Mouse (Mus musculus): ENCODE data around the gene Slc38a6. TPM values are rescaled to one million over a fixed set of nuclear protein-coding genes. Genes with fewer than 3 reads are reported as not detected.

Gene Slc38a6
- polyA plus RNA-seq, 1 experiment from 2014 or later: 5.5 TPM

GRCm38 (mm10) chr12:73344300-73344699, 57.7 kb downstream of the Slc38a6 start:
- no peaks in the 10 kb centered on the region for H3K27me3 ChIP-seq (replicated peaks; ENCODE audit: control insufficient read depth, insufficient read depth, low read length)
- no peak overlapping the region for H3K4me2 ChIP-seq
- H3K4me3 ChIP-seq (ENCODE audit: low read depth, low read length): no peak overlapping the region
- H3K27ac ChIP-seq (ENCODE audit: low read depth, low read length): no peak overlapping the region
- no peak overlapping the region for H3K9ac ChIP-seq (ENCODE audit: low read depth, low read length)
- H3K4me1 ChIP-seq (replicated peaks; ENCODE audit: control insufficient read depth, insufficient read depth, low read length): peaks cover 13% of the 10 kb centered on the region
- no peak for DNase-seq (ENCODE audit: low spot score)
- peaks cover 3% of the 10 kb centered on the region; the same call in 1 of the 2 replicates for H3K36me3 ChIP-seq (ENCODE audit: control insufficient read depth, insufficient read depth, low read length)
- no peaks in the 10 kb centered on the region for H3K9me3 ChIP-seq (ENCODE audit: control insufficient read depth, low read length)
- no peak for ATAC-seq (replicated peaks; ENCODE audit: low FRiP score)
- WGBS: 93% methylated on average over 4 of the region's 4 CpGs

DNA sequence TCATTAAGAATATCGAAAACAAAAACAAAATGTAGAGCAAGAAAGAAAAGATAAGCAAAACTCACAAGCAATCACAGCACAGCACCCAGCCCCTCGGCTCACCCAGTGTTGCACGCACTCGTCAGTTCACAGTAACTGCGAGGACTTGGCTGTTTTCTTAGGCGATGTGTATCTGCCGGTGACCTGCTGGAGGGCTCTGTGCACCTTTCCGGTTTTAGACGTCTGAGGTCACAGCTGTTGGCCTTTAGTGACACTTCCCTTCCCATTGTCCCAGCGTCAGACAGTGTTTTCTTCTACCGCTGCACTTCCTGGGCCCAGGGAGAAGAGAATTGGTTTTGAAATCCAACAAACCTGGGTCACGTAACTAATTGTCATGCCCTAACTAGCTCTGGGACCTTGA, 58.6 kb downstream of the Slc38a6 start:
- no peak overlapping the region for H3K4me2 ChIP-seq
- ATAC-seq (replicated peaks; ENCODE audit: low FRiP score) (no peak), DNase-seq (ENCODE audit: low spot score) (no peak)
- no peaks in the 10 kb centered on the region for H3K27me3 ChIP-seq (replicated peaks; ENCODE audit: control insufficient read depth, insufficient read depth, low read length)
- H3K4me1 ChIP-seq (replicated peaks; ENCODE audit: control insufficient read depth, insufficient read depth, low read length): peaks cover 13% of the 10 kb centered on the region
- H3K27ac ChIP-seq (ENCODE audit: low read depth, low read length): no peak overlapping the region
- H3K36me3 ChIP-seq (ENCODE audit: control insufficient read depth, insufficient read depth, low read length): peaks cover 3% of the 10 kb centered on the region; the same call in 1 of the 2 replicates
- H3K9me3 ChIP-seq (ENCODE audit: control insufficient read depth, low read length): no peaks in the 10 kb centered on the region
- WGBS: 69% methylated on average over 12 of the region's 12 CpGs
- no peak overlapping the region for H3K4me3 ChIP-seq (ENCODE audit: low read depth, low read length)
- H3K9ac ChIP-seq (ENCODE audit: low read depth, low read length): no peak overlapping the region

GRCm38 (mm10) chr12:73347202-73347601, 60.6 kb downstream of the Slc38a6 start:
- Histone ChIP-seq H3K9ac (ENCODE audit: low read depth, low read length) (no peak overlapping the region), H3K4me2 (no peak overlapping the region), H3K27me3 (replicated peaks; ENCODE audit: control insufficient read depth, insufficient read depth, low read length) (no peaks in the 10 kb centered on the region), H3K4me1 (replicated peaks; ENCODE audit: control insufficient read depth, insufficient read depth, low read length) (peaks cover 3% of the 10 kb centered on the region; the same call in 1 of the 2 replicates), H3K9me3 (ENCODE audit: control insufficient read depth, low read length) (no peaks in the 10 kb centered on the region), H3K4me3 (ENCODE audit: low read depth, low read length) (no peak overlapping the region), H3K36me3 (ENCODE audit: control insufficient read depth, insufficient read depth, low read length) (peaks cover 3% of the 10 kb centered on the region; the same call in 1 of the 2 replicates), H3K27ac (ENCODE audit: low read depth, low read length) (no peak overlapping the region)
- no peak for DNase-seq (ENCODE audit: low spot score)
- ATAC-seq (replicated peaks; ENCODE audit: low FRiP score): no peak
- WGBS: 76% methylated on average over 7 of the region's 7 CpGs

GRCm38 (mm10) chr12:73350466-73350865, 63.9 kb downstream of the Slc38a6 start:
- no peak for ATAC-seq (replicated peaks; ENCODE audit: low FRiP score)
- no peaks in the 10 kb centered on the region for H3K4me1 ChIP-seq (replicated peaks; ENCODE audit: control insufficient read depth, insufficient read depth, low read length)
- no peak overlapping the region for H3K4me2 ChIP-seq
- H3K4me3 ChIP-seq (ENCODE audit: low read depth, low read length): no peak overlapping the region
- 74% methylated on average over 7 of the region's 7 CpGs for WGBS
- no peak for DNase-seq (ENCODE audit: low spot score)
- H3K27ac ChIP-seq (ENCODE audit: low read depth, low read length): no peak overlapping the region
- H3K9ac ChIP-seq (ENCODE audit: low read depth, low read length): no peak overlapping the region
- H3K9me3 ChIP-seq (ENCODE audit: control insufficient read depth, low read length): no peaks in the 10 kb centered on the region
- no peaks in the 10 kb centered on the region for H3K27me3 ChIP-seq (replicated peaks; ENCODE audit: control insufficient read depth, insufficient read depth, low read length)
- no peaks in the 10 kb centered on the region for H3K36me3 ChIP-seq (ENCODE audit: control insufficient read depth, insufficient read depth, low read length)

DNA sequence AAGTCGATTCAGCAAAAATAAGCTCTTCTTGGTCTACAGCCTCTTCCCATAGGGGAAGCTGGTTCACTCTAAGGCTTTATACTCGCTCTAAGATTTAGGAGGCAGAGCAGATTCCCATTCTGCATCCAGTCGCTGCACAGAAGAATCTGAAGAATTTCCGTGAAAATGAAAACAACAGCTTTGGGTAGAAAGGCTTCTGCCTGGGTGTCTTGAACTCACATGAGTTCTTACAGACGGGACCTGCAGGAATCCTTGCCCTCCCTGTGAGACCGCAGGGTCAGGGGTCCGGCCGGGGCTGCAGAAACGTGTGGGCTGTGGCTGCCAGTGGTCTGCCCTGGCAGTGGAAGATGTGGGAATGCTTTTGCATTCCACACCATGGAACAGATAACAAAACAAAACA, 64.4 kb downstream of the Slc38a6 start:
- Histone ChIP-seq H3K27ac (ENCODE audit: low read depth, low read length) (no peak overlapping the region), H3K27me3 (replicated peaks; ENCODE audit: control insufficient read depth, insufficient read depth, low read length) (no peaks in the 10 kb centered on the region), H3K4me2 (no peak overlapping the region), H3K36me3 (ENCODE audit: control insufficient read depth, insufficient read depth, low read length) (no peaks in the 10 kb centered on the region), H3K9ac (ENCODE audit: low read depth, low read length) (no peak overlapping the region), H3K4me1 (replicated peaks; ENCODE audit: control insufficient read depth, insufficient read depth, low read length) (no peaks in the 10 kb centered on the region), H3K4me3 (ENCODE audit: low read depth, low read length) (no peak overlapping the region), H3K9me3 (ENCODE audit: control insufficient read depth, low read length) (no peaks in the 10 kb centered on the region)
- no peak for ATAC-seq (replicated peaks; ENCODE audit: low FRiP score)
- 58% methylated on average over 9 of the region's 9 CpGs for WGBS
- DNase-seq (ENCODE audit: low spot score): no peak

DNA sequence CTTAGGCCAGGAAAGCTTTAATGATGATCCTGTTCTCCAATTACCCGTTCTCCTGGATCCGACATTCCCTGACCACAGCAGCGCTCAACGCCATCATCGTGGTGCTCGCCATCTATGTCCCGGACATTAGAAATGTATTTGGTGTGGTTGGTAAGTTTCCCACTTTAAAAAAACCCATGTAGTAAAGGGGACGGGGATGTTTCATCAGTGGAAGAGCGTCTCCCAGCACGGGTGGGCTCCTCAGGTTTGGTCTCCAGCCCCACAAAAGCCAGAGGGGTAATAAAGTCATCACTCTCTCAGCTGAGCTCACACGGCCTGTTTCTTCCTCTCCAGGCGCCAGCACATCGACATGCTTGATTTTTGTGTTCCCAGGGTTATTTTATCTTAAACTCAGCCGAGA, 65.2 kb downstream of the Slc38a6 start:
- no peak for ATAC-seq (replicated peaks; ENCODE audit: low FRiP score)
- Histone ChIP-seq H3K4me1 (replicated peaks; ENCODE audit: control insufficient read depth, insufficient read depth, low read length) (no peaks in the 10 kb centered on the region), H3K9me3 (ENCODE audit: control insufficient read depth, low read length) (no peaks in the 10 kb centered on the region), H3K4me2 (no peak overlapping the region), H3K9ac (ENCODE audit: low read depth, low read length) (no peak overlapping the region), H3K4me3 (ENCODE audit: low read depth, low read length) (no peak overlapping the region), H3K27me3 (replicated peaks; ENCODE audit: control insufficient read depth, insufficient read depth, low read length) (no peaks in the 10 kb centered on the region), H3K36me3 (ENCODE audit: control insufficient read depth, insufficient read depth, low read length) (no peaks in the 10 kb centered on the region), H3K27ac (ENCODE audit: low read depth, low read length) (no peak overlapping the region)
- no peak for DNase-seq (ENCODE audit: low spot score)
- WGBS: 64% methylated on average over 14 of the region's 14 CpGs

GRCm38 (mm10) chr12:73353362-73353761, 66.8 kb downstream of the Slc38a6 start:
- Histone ChIP-seq H3K4me2 (no peak overlapping the region), H3K36me3 (ENCODE audit: control insufficient read depth, insufficient read depth, low read length) (no peaks in the 10 kb centered on the region), H3K4me3 (ENCODE audit: low read depth, low read length) (no peak overlapping the region), H3K9me3 (ENCODE audit: control insufficient read depth, low read length) (no peaks in the 10 kb centered on the region), H3K4me1 (replicated peaks; ENCODE audit: control insufficient read depth, insufficient read depth, low read length) (no peaks in the 10 kb centered on the region), H3K27me3 (replicated peaks; ENCODE audit: control insufficient read depth, insufficient read depth, low read length) (no peaks in the 10 kb centered on the region), H3K27ac (ENCODE audit: low read depth, low read length) (no peak overlapping the region), H3K9ac (ENCODE audit: low read depth, low read length) (no peak overlapping the region)
- no peak for DNase-seq (ENCODE audit: low spot score)
- no peak for ATAC-seq (replicated peaks; ENCODE audit: low FRiP score)
- 86% methylated on average over 5 of the region's 5 CpGs for WGBS

DNA sequence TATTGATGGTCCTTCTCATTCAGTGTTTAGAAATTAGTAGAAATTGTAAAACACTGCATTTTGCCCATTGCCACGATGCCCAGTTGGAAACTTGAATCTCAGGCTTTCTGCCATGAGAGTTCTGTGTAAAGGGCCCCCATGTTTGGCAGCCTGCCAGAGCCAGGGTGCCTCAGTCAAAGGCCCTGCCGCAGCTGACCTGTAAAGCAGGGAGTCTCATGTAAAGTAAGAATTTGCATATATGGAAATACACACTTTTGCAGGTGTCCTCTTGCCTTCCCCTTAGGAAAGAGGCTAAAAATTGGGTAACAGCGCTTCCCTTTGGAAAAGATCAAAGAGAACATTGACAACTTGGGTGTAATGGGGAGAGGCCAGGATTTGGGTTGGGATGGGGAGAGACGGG, 67.9 kb downstream of the Slc38a6 start:
- 82% methylated on average over 4 of the region's 4 CpGs for WGBS
- DNase-seq (ENCODE audit: low spot score): no peak
- no peak for ATAC-seq (replicated peaks; ENCODE audit: low FRiP score)
- Histone ChIP-seq H3K27ac (ENCODE audit: low read depth, low read length) (no peak overlapping the region), H3K4me2 (no peak overlapping the region), H3K4me1 (replicated peaks; ENCODE audit: control insufficient read depth, insufficient read depth, low read length) (no peaks in the 10 kb centered on the region), H3K9me3 (ENCODE audit: control insufficient read depth, low read length) (no peaks in the 10 kb centered on the region), H3K4me3 (ENCODE audit: low read depth, low read length) (no peak overlapping the region), H3K36me3 (ENCODE audit: control insufficient read depth, insufficient read depth, low read length) (no peaks in the 10 kb centered on the region), H3K9ac (ENCODE audit: low read depth, low read length) (no peak overlapping the region), H3K27me3 (replicated peaks; ENCODE audit: control insufficient read depth, insufficient read depth, low read length) (no peaks in the 10 kb centered on the region)

DNA sequence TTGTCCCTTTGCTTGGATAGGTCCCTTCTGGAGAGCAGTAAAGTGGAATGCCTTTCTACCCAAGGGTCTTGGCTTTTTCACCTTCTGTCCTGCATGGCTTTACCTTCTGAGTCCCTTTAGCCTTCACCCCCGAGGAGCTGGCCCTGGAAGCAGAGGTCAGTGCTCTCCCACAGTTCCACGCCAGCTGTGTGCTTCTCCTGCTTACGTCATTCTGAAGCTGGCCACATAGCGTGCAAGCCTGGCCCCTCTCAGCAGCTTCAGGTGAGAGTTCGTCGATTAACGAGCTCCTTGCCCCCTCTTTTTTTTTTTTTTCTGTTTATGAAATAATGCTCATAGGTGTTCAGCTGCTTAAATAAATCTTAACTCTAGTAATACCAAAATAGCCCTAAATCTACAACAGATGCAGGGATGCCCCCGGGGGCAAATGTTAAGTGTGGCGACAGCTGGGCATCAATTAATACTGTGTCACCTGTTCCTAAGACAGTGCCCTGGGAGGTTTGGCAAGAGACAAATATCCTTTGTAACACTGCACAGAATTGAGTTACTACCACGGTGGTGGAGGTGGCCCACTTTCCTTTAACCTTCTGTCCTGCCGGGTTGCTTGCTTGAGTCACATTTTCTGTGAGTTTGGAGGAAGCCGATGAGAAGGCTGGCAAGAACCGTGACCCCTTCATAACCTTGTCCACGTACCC, 68.7 kb downstream of the Slc38a6 start:
- no peaks in the 10 kb centered on the region for H3K9me3 ChIP-seq (ENCODE audit: control insufficient read depth, low read length)
- H3K27ac ChIP-seq (ENCODE audit: low read depth, low read length): no peak overlapping the region
- 80% methylated on average over 14 of the region's 14 CpGs for WGBS
- H3K4me3 ChIP-seq (ENCODE audit: low read depth, low read length): no peak overlapping the region
- H3K9ac ChIP-seq (ENCODE audit: low read depth, low read length): no peak overlapping the region
- DNase-seq (ENCODE audit: low spot score) (no peak), ATAC-seq (replicated peaks; ENCODE audit: low FRiP score) (no peak)
- no peak overlapping the region for H3K4me2 ChIP-seq
- H3K36me3 ChIP-seq (ENCODE audit: control insufficient read depth, insufficient read depth, low read length): no peaks in the 10 kb centered on the region
- H3K4me1 ChIP-seq (replicated peaks; ENCODE audit: control insufficient read depth, insufficient read depth, low read length): no peaks in the 10 kb centered on the region
- no peaks in the 10 kb centered on the region for H3K27me3 ChIP-seq (replicated peaks; ENCODE audit: control insufficient read depth, insufficient read depth, low read length)

Measured in liver, embryonic 11.5 days (tissue).